Mouse (Mus musculus): ENCODE data around the gene Olfr1013. TPM values are rescaled to one million over a fixed set of nuclear protein-coding genes. Genes with fewer than 3 reads are reported as not detected.

Gene Olfr1013
- polyA plus RNA-seq (2017; shearing (Covaris generic)) = not detected

DNA sequence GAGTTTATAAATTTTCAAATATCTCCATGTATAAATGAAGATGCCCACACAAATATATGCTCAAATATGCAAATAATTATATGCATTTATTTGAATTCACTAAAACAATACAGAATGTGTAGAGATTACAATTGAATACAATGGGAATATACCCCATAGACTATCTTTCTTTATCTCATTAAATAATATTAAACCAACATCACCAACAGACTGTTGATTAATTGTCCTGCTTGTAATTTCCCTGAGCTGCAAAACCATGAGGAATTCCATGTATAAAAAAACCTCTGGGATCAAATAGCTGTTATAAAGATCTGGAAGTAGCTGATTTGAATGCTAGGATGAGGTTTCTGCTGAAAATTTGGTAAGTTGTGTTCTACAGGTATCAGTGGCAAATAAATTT, at the start of gene Olfr1013:
Gene Olfr1013, plus strand, starts transcription at position 301 of the 400 bp plus-strand sequence.
- no peak for ATAC-seq

GRCm38 (mm10) chr2:85725793-85726192, 41.1 kb upstream of the Olfr1013 start:
- no peak for ATAC-seq

DNA sequence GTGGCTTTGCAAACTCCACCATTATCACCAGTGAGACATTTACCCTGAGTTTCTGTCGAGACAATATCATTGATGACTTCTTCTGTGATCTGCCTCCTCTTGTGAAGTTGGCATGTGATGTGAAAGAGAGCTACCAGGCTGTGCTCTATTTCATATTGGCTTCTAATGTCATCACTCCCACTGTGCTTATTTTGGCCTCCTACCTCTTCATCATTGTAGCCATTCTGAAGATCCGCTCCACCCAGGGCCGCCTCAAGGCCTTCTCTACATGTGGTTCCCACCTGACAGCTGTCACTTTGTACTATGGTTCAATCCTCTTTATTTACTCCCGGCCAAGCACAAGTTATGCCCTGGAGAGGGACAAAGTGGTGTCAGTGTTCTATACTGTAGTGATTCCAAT, 13.1 kb upstream of the Olfr1013 start:
- no peak for ATAC-seq

- ATAC-seq = no peak
Measured at GRCm38 (mm10) chr2:85762666-85763065, 4.2 kb upstream of the Olfr1013 start, which contains the start of gene Olfr1012. Gene Olfr1012 (minus strand): TSS chr2:85762766.

- ATAC-seq = no peak
Measured at GRCm38 (mm10) chr2:85772413-85772812, 5.5 kb downstream of the Olfr1013 start, which contains the start of gene Olfr1014. Gene Olfr1014 (plus strand): TSS chr2:85772713.

DNA sequence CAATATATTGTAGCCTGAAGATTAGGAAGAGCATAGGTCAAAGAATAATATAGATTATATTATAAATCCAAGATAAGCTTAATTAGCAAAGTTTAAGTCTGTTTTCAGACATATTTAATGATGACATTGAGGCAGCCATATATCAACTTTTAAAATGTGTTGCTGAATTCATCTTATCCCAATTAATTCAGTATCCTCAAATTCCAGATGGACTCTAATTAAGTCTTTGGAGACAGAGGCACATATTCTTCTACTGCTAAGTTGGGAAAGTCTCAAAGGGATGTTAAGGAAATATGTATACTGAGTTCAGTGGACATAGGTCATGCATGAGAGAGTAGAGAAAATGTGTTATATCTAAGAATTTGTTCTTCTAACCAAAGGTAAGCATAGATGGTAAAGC, 14.8 kb downstream of the Olfr1013 start, which contains the start of gene Olfr1015:
Gene Olfr1015, plus strand, starts transcription at position 301 of the 400 bp plus-strand sequence.
- no peak for ATAC-seq

DNA sequence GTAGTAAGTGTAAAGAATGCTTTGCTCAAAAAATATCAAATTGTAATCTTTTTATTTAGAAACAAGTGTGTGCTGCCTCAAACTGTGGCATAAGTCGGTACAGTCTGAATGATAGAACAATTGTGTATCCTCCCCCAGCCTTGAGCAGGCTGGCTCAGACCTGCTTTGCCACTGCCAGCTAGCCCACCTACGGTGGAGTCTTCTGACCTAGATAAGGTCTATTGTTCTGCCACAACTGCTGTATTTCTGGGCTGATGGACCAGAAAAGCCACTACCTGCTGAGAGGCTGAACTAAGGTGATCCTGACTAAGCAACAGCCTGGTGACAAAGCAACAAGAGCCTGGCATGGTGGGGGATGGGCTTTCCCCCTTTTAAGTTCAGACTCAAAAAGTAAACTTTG, 25.4 kb downstream of the Olfr1013 start:
- no peak for ATAC-seq

- no peak for ATAC-seq
Measured at GRCm38 (mm10) chr2:85802444-85802843, 35.5 kb downstream of the Olfr1013 start, which contains the start of gene Olfr1016. Gene Olfr1016 (minus strand): TSS chr2:85802544.

GRCm38 (mm10) chr2:85804501-85804900, 37.6 kb downstream of the Olfr1013 start:
- no peak for ATAC-seq

DNA sequence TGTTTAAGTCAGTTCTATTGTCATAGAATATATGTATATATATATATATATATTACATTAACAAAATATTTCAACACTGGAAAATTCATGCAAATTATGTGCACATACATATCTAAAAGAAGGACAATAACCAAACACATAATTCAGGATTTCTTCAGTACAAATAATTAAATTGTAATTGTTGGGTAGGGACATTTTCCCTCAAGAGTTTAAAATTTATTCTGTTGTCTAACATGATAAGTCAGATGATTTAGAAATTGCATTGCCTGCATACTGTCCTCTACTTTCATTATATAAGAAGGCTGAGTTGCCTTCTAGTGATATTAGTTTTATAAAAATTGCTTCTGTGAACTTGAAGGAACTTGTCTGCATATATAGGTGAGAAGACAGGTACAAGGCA, 51.3 kb downstream of the Olfr1013 start, which contains the start of gene Olfr1018:
Gene Olfr1018, plus strand, starts transcription at position 301 of the 400 bp plus-strand sequence.
- ATAC-seq = no peak

Other genes with a start within 250 kb of the Olfr1013 start
- not detected for gene 4833423E24Rik, start 248.1 kb upstream of the Olfr1013 start, polyA plus RNA-seq (2017; shearing (Covaris generic))
- gene Olfr996, start 187.9 kb upstream of the Olfr1013 start, polyA plus RNA-seq (2017; shearing (Covaris generic)) = not detected
- not detected for gene Olfr998, start 178.2 kb upstream of the Olfr1013 start, polyA plus RNA-seq (2017; shearing (Covaris generic))
- not detected for gene Olfr1000, start 155.2 kb upstream of the Olfr1013 start, polyA plus RNA-seq (2017; shearing (Covaris generic))
- gene Olfr1002, start 116.4 kb upstream of the Olfr1013 start, polyA plus RNA-seq (2017; shearing (Covaris generic)) = not detected
- gene Olfr154, start 102.6 kb upstream of the Olfr1013 start, polyA plus RNA-seq (2017; shearing (Covaris generic)) = not detected
- gene Olfr1006, start 88.3 kb upstream of the Olfr1013 start, polyA plus RNA-seq (2017; shearing (Covaris generic)) = not detected
- gene Olfr1008, start 77.7 kb upstream of the Olfr1013 start, polyA plus RNA-seq (2017; shearing (Covaris generic)) = not detected
- gene Olfr1009, start 51.7 kb upstream of the Olfr1013 start, polyA plus RNA-seq (2017; shearing (Covaris generic)) = not detected
- gene Olfr1012, start 4.3 kb upstream of the Olfr1013 start, polyA plus RNA-seq (2017; shearing (Covaris generic)) = not detected
- gene Olfr1014, start 5.6 kb downstream of the Olfr1013 start, polyA plus RNA-seq (2017; shearing (Covaris generic)) = not detected
- under 1 TPM in 1 of 2 experiments, not detected in 1; 0.13 TPM for gene Olfr1015, start 14.9 kb downstream of the Olfr1013 start, polyA plus RNA-seq (2017; shearing (Covaris generic))
- not detected for gene Olfr1016, start 35.4 kb downstream of the Olfr1013 start, polyA plus RNA-seq (2017; shearing (Covaris generic))
- gene Olfr1018, start 51.4 kb downstream of the Olfr1013 start, polyA plus RNA-seq (2017; shearing (Covaris generic)) = not detected
- gene Olfr1019, start 78.4 kb downstream of the Olfr1013 start, polyA plus RNA-seq (2017; shearing (Covaris generic)) = not detected
- not detected for gene Olfr1020, start 79.9 kb downstream of the Olfr1013 start, polyA plus RNA-seq (2017; shearing (Covaris generic))
- gene Olfr1022, start 101.5 kb downstream of the Olfr1013 start, polyA plus RNA-seq (2017; shearing (Covaris generic)) = not detected
- gene Olfr1023, start 118.5 kb downstream of the Olfr1013 start, polyA plus RNA-seq (2017; shearing (Covaris generic)) = not detected
- not detected for gene Olfr1024, start 138.0 kb downstream of the Olfr1013 start, polyA plus RNA-seq (2017; shearing (Covaris generic))
- not detected for gene Olfr1025-ps1, start 148.1 kb downstream of the Olfr1013 start, polyA plus RNA-seq (2017; shearing (Covaris generic))
- not detected for gene Olfr1026, start 154.5 kb downstream of the Olfr1013 start, polyA plus RNA-seq (2017; shearing (Covaris generic))
- not detected for gene Olfr1028, start 183.3 kb downstream of the Olfr1013 start, polyA plus RNA-seq (2017; shearing (Covaris generic))
- not detected for gene Olfr1029, start 206.8 kb downstream of the Olfr1013 start, polyA plus RNA-seq (2017; shearing (Covaris generic))
- gene Olfr1030, start 212.2 kb downstream of the Olfr1013 start, polyA plus RNA-seq (2017; shearing (Covaris generic)) = not detected
- gene Olfr1031, start 223.2 kb downstream of the Olfr1013 start, polyA plus RNA-seq (2017; shearing (Covaris generic)) = not detected
- gene Olfr1032, start 238.4 kb downstream of the Olfr1013 start, polyA plus RNA-seq (2017; shearing (Covaris generic)) = not detected